Mouse (Mus musculus): Measurements from ENCODE around the gene Gm45783.
"Not testable (repeated sequence)": the region's sequence is repeated elsewhere in the genome, so short reads cannot be mapped to it uniquely, and the experiment has no call there.

Gm45783 gene

GRCm38 (mm10) chr7:7374431-7374830, at the start of gene Gm45783:
Gm45783 (minus strand) TSS chr7:7374573.
- DNase-seq (ENCODE audit: extremely low spot score), result not testable (repeated sequence)

DNA sequence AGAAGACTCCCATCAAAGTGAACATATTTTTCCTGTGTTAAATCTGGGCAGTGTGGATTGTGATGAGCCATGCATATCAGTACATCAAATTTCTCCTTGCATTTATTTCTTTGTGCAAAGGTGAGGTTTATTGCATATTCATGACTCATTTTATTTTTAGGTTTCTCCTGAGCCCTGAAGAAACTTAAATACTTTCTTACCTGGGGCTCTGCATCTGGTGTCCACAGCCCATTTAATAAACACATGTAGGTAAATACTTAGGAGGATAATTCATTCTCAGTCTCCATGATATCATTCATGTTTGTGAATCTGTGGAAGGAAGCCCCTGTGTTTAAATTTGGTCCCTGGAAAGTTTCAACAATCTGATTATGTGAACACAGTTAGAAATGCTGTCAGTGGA, 25.2 kb upstream of the Gm45783 start, which contains the start of gene Vmn2r31:
TSS of gene Vmn2r31 (minus strand) at position 101 of the 400 bp plus-strand sequence.
- not testable (repeated sequence) for DNase-seq (ENCODE audit: extremely low spot score)

- DNase-seq (ENCODE audit: extremely low spot score), result not testable (repeated sequence)
Observed at GRCm38 (mm10) chr7:7337509-7337908, 36.9 kb downstream of the Gm45783 start, which contains the start of gene Vmn2r30. Vmn2r30 (minus strand) TSS chr7:7337609.

DNA sequence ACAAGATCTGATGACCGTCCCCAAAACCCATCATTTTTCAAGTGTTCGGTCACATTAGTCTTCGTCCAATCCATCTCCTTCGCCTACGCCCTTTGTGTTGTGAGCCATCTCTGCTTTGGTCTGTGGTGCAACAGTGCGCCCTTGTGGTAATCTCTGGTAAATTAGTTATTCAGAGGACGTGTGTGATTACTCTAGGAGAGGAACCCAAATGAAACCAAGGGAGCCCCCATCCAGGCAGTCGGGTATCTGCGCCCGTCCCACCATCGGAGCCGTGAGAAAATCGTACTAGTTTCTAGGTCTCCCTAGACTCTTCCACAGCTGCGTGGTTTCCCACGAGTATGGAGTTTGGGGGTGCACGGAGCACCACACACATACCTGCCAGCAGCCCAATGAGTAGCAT, 78.8 kb downstream of the Gm45783 start:
- DNase-seq (ENCODE audit: extremely low spot score), result peak; percentile 11
